Mouse (Mus musculus) 3134 (cell line): ENCODE measurements around the gene Mrtfa.

Experiments used
- DNase-seq: peaks from one replicate; pipeline ENCODE4 v3.0.0-alpha.2; 2011; ENCODE audit warnings: low spot score; ENCODE audit not compliant: insufficient read length; ENCODE audit errors: extremely low read depth

Mrtfa gene

GRCm38 (mm10) chr15:81198447-81198846, 7.9 kb upstream of the Mrtfa start:
- DNase-seq: no peak

GRCm38 (mm10) chr15:81197197-81197596, 6.6 kb upstream of the Mrtfa start:
- no peak for DNase-seq

DNA sequence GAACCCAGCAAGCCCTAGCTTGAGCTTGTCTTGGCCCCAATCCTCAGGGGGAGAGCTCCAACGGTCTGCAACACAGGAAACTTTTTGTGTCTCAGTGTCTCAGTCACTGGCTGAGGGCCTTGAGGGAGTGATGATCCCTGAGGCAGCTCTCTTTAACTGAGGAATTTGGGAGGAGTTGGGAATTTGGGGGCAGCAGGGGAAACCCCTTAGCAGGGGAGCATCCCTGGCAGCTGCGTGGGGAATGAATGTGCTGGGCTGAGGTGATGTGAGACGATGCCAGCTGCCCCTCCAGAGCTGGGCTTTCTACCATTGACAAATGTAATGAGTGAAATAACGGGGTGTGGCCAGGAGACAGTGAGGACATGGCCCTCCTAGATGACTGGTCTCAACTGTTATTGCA, 4.9 kb upstream of the Mrtfa start:
- DNase-seq: peak; percentile 26

DNA sequence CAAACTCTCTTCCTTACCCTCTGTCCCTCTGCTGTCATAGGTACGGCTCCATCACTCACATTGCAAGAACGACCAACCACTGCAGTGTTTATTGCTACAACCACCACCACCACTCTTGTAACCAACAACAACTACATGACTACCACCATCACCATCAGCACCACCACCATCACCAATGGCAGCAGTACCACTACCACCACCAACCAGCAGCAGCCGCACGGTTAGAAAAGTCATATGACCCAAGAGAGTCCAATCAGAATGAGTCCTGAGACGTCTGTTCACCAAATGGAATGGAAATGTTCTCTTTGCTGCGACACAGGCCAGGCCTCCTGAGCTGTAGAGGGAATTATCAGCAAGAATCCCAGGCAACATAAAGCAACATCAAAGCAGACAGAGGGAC, 4.2 kb upstream of the Mrtfa start:
- no peak for DNase-seq

- peak; percentile 69 for DNase-seq
Measured at GRCm38 (mm10) chr15:81192858-81193257, 2.3 kb upstream of the Mrtfa start.

- peak; percentile 68 for DNase-seq
Measured at GRCm38 (mm10) chr15:81192316-81192715, 1.8 kb upstream of the Mrtfa start.

DNA sequence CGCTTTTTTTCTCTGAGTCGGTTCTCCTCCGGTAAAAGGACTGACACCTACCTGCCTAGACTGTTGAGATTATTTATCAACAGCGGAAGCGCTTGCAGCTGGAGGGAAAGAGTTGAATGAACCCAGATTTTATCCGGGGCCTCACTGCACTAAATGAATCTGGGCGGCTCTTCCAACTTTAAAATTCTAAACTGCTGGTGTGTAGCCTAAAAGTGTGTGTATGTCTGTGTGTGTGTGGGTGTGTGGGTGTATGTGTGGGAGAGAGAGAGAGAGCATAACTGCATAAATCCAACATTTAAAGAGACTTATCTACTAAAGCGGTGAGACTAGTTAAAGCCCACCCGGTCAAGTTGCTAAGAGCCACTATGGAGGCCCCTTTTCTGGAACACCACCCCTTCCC, 746 bp upstream of the Mrtfa start:
- no peak for DNase-seq

GRCm38 (mm10) chr15:81190011-81190629, 437 bp downstream of the Mrtfa start:
- peak; percentile 59 for DNase-seq

DNA sequence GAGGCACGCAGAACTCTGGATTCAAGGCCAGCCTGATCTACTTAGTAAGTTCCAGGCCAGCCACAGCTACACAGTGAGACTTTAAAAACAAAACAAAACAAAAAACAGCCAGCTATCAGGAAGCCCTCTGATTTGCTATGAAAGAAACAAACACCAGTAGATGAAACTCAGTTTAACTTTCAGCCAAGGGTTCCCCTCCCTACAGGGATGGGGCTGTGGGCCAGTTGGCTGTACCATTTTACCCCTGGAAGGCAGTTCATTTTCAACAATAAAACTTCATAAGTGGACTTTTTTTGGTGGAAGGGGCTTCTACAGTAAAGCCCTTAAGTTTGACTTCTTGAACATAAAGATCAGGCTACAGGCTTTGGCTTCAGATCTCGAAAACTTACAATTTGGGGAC, 1.5 kb downstream of the Mrtfa start:
- no peak for DNase-seq

GRCm38 (mm10) chr15:81184913-81185312, 5.6 kb downstream of the Mrtfa start:
- DNase-seq: no peak

DNA sequence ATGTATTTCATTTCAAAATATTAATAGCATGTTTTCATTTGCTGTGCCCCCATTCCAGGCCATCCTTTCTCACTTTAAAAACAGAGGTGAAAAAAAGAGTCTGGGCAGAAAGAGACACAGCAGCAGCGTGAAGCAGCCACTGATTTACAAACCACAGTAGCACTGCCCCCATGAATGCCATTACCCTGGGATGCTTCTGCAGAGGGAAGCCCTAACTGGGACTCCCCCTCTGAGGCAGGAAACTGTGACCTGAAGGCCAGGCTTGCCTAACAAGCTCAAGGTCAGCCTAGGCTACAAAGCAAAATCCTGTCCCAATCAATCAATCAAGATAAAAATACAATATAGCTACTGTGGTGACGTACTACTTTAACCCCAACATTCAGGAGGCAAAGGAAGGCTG, 9.3 kb downstream of the Mrtfa start:
- no peak for DNase-seq

GRCm38 (mm10) chr15:81179523-81179922, 11.0 kb downstream of the Mrtfa start:
- DNase-seq: no peak

DNA sequence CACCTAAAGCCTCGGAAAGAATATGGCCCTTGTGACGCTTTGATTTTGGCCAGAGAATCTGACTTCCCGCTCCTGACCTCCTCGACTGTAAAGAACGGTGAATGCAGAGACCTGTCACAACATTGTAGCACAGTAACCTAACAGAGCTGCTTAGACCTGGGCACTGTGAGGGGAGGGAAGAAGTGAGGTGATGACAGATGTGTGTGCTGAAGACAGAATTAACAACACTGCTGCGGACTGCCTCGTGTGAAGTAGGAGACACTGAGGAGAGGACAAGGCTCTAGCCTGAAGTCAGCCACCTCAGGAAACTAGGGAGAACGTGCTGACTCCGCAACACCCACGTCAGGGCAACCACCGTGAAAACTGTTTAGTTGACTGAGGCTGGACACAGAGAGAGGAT, 11.9 kb downstream of the Mrtfa start:
- no peak for DNase-seq

DNA sequence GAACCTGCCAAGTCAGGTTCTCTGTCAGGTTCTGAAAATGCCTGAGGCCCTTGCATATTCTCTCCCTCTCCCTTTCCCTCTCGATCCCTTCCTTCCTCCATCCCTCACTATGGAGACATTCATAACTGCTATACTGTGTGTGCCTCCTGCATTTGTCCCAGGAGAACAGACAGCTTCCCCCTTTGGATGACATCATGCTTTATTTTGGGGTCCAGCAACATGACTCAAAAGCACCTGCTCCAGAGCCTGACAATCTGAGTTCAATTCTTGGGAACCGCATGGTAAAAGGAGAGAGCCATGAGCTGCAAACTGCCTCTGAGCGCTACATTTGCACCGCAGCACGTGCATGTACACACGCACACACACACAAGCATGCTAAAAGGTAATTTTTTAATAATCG, 12.7 kb downstream of the Mrtfa start:
- no peak for DNase-seq

GRCm38 (mm10) chr15:81175633-81176032, 14.9 kb downstream of the Mrtfa start:
- DNase-seq: no peak

GRCm38 (mm10) chr15:81172259-81172658, 18.3 kb downstream of the Mrtfa start:
- no peak for DNase-seq

DNA sequence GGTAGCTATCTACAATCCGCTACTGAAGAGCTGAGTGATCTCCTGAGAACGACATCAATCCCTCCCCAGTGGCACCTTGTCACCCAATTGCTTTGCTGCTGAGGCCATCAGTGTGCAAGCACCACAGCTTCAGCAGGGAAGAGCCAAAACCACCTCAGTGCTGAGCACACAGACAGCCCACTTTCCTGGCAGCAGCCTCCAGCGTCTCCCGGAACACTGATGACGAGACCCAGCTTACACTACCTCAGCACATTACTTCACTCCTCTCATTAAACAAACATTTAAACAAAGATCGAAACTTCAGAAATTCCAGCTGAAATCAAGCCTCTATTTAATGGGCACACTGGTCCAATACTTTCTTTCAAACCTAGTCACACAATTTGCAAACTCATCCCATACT, 21.8 kb downstream of the Mrtfa start:
- DNase-seq: no peak

DNA sequence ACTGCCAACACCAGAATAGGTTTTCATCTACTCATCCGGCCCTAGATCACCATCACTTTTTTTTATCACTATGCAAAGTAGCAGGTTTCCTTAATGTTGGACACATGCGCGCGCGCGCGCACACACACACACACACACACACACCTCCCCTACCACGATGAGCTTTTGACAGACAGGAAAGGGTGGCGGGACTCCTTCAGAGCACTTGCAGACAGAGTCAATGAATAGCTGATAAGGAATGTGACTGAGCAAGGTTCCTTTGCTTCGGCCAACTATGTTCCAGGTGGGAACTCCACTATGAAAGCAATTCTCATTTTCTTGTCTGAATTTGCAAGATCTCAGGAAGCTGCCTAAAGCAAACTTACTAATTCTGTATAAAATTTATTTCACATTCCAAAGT, 22.7 kb downstream of the Mrtfa start:
- DNase-seq: no peak

- no peak for DNase-seq
Measured at GRCm38 (mm10) chr15:81166291-81166690, 24.3 kb downstream of the Mrtfa start.

- DNase-seq: peak; percentile 19
Measured at GRCm38 (mm10) chr15:81164560-81165310, 25.8 kb downstream of the Mrtfa start.

DNA sequence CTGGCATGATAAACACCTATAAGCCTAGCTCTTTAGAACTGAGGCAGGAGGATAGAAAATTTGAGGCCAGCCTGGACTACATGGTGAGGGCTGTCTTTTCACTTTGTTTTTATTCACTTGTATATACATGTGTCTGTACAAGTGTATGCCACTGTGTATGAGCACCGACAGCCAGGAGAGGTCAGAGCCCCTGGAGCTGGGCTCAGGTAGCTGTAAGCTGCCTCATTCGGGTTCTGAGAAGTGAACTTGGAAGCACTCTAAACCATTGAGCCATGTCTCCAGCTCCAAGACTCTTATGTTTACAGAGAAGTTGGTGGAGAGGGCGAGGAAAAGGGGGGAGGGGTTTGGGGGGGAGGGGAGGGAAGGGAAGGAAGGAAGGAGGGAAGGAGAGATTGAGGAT, 29.0 kb downstream of the Mrtfa start:
- DNase-seq: no peak

DNA sequence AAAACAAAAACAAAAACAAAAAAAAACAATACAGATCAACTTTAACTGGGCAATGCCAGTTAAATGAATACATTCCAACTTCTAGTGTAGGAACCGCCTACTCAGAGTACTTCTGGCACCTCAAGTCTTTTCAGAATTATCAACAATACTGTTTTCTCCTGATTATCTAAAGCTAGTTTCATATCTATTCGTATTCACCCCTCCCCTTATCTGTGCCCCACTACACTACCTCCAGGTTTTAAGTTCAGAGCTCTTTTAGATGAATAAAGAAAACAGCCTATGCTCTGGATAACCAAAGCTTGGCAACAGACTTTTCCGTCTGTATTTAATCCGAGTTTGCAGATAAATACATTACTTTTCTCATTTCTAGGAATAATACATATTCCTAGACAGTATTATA, 29.9 kb downstream of the Mrtfa start:
- DNase-seq: no peak

- no peak for DNase-seq
Measured at GRCm38 (mm10) chr15:81159212-81159611, 31.3 kb downstream of the Mrtfa start.
